Mouse (Mus musculus): ENCODE results near the gene Mios. TPM values are rescaled to one million over a fixed set of nuclear protein-coding genes. Genes with fewer than 3 reads are reported as not detected.

Mios gene
- 22.3 and 23.9 TPM in 2 replicates for polyA plus RNA-seq (2015; fragmentation: Nextera tagmentation; extraction: Ambion mirVana)

GRCm38 (mm10) chr6:8209047-8209865, at the start of gene Mios:
TSS of gene Mios (plus strand) at chr6:8209222.
- H3K4me1 ChIP-seq: 0 out of 2 replicates have a peak, but pooled peaks cover 3% of the 10 kb centered on the region
- peak within 1 kb of the TSS; percentile 91 for H3K9ac ChIP-seq
- peak within 1 kb of the TSS; percentile 96 for H3K27ac ChIP-seq
- no peaks in the 10 kb centered on the region for H3K9me3 ChIP-seq
- 0 out of 2 replicates have a peak, but pooled peaks cover 2% of the 10 kb centered on the region for H3K36me3 ChIP-seq
- ATAC-seq (ENCODE audit: insufficient number of reproducible peaks, low FRiP score, low TSS enrichment, low read depth): peak; percentile 96
- H3K4me2 ChIP-seq: peak within 1 kb of the TSS; percentile 47
- peak within 1 kb of the TSS; percentile 83 for H3K4me3 ChIP-seq
- under 1% methylated on average over 87 of the region's 90 CpGs for WGBS
- H3K27me3 ChIP-seq: no peaks in the 10 kb centered on the region

GRCm38 (mm10) chr6:8160001-8160400, 49.0 kb upstream of the Mios start:
- ATAC-seq (ENCODE audit: insufficient number of reproducible peaks, low FRiP score, low TSS enrichment, low read depth): no peak
- Histone ChIP-seq H3K4me3 (no peak overlapping the region), H3K4me1 (no peaks in the 10 kb centered on the region), H3K27me3 (no peaks in the 10 kb centered on the region), H3K9me3 (no peaks in the 10 kb centered on the region), H3K27ac (no peak overlapping the region), H3K36me3 (no peaks in the 10 kb centered on the region), H3K9ac (no peak overlapping the region), H3K4me2 (no peak overlapping the region)
- WGBS: 52% methylated on average over 2 of the region's 2 CpGs

GRCm38 (mm10) chr6:8164741-8165140, 44.3 kb upstream of the Mios start:
- Histone ChIP-seq H3K36me3 (no peaks in the 10 kb centered on the region), H3K27ac (no peak overlapping the region), H3K4me3 (no peak overlapping the region), H3K4me2 (no peak overlapping the region), H3K27me3 (no peaks in the 10 kb centered on the region), H3K9ac (no peak overlapping the region), H3K4me1 (no peaks in the 10 kb centered on the region), H3K9me3 (no peaks in the 10 kb centered on the region)
- WGBS: 28% methylated on average over 1 of the region's 1 CpGs
- ATAC-seq (ENCODE audit: insufficient number of reproducible peaks, low FRiP score, low TSS enrichment, low read depth): no peak

GRCm38 (mm10) chr6:8172101-8172500, 36.9 kb upstream of the Mios start:
- no peak overlapping the region for H3K4me3 ChIP-seq
- H3K27me3 ChIP-seq: no peaks in the 10 kb centered on the region
- 78% methylated on average over 1 of the region's 1 CpGs for WGBS
- no peak for ATAC-seq (ENCODE audit: insufficient number of reproducible peaks, low FRiP score, low TSS enrichment, low read depth)
- H3K36me3 ChIP-seq: no peaks in the 10 kb centered on the region
- H3K4me2 ChIP-seq: no peak overlapping the region
- H3K27ac ChIP-seq: no peak overlapping the region
- H3K9me3 ChIP-seq: no peaks in the 10 kb centered on the region
- no peaks in the 10 kb centered on the region for H3K4me1 ChIP-seq
- no peak overlapping the region for H3K9ac ChIP-seq

- H3K27me3 ChIP-seq: no peaks in the 10 kb centered on the region
- no peak for ATAC-seq (ENCODE audit: insufficient number of reproducible peaks, low FRiP score, low TSS enrichment, low read depth)
- no peak overlapping the region for H3K4me3 ChIP-seq
- H3K4me2 ChIP-seq: no peak overlapping the region
- no peak overlapping the region for H3K27ac ChIP-seq
- 41% methylated on average over 2 of the region's 2 CpGs for WGBS
- H3K9ac ChIP-seq: no peak overlapping the region
- H3K36me3 ChIP-seq: no peaks in the 10 kb centered on the region
- no peaks in the 10 kb centered on the region for H3K9me3 ChIP-seq
- no peaks in the 10 kb centered on the region for H3K4me1 ChIP-seq
Measured at GRCm38 (mm10) chr6:8174062-8174461, 35.0 kb upstream of the Mios start.

- Histone ChIP-seq H3K27me3 (no peaks in the 10 kb centered on the region), H3K9me3 (no peaks in the 10 kb centered on the region), H3K4me3 (no peak overlapping the region), H3K9ac (no peak overlapping the region), H3K4me2 (no peak overlapping the region), H3K36me3 (no peaks in the 10 kb centered on the region), H3K27ac (no peak overlapping the region), H3K4me1 (no peaks in the 10 kb centered on the region)
- WGBS: 95% methylated on average over 7 of the region's 7 CpGs
- ATAC-seq (ENCODE audit: insufficient number of reproducible peaks, low FRiP score, low TSS enrichment, low read depth): no peak
Measured at GRCm38 (mm10) chr6:8175346-8175745, 33.7 kb upstream of the Mios start.

GRCm38 (mm10) chr6:8176116-8176515, 32.9 kb upstream of the Mios start:
- H3K27ac ChIP-seq: no peak overlapping the region
- no peaks in the 10 kb centered on the region for H3K4me1 ChIP-seq
- no peaks in the 10 kb centered on the region for H3K9me3 ChIP-seq
- H3K36me3 ChIP-seq: no peaks in the 10 kb centered on the region
- H3K9ac ChIP-seq: no peak overlapping the region
- ATAC-seq (ENCODE audit: insufficient number of reproducible peaks, low FRiP score, low TSS enrichment, low read depth): no peak
- no peak overlapping the region for H3K4me2 ChIP-seq
- no peak overlapping the region for H3K4me3 ChIP-seq
- H3K27me3 ChIP-seq: no peaks in the 10 kb centered on the region
- 69% methylated on average over 2 of the region's 2 CpGs for WGBS

GRCm38 (mm10) chr6:8178397-8178941, 30.6 kb upstream of the Mios start:
- H3K27ac ChIP-seq: no peak overlapping the region
- H3K4me3 ChIP-seq: no peak overlapping the region
- H3K4me1 ChIP-seq: no peaks in the 10 kb centered on the region
- no peak overlapping the region for H3K9ac ChIP-seq
- H3K4me2 ChIP-seq: peak overlapping the region; percentile 7; the same call in 1 of the 2 replicates
- no peaks in the 10 kb centered on the region for H3K36me3 ChIP-seq
- ATAC-seq (ENCODE audit: insufficient number of reproducible peaks, low FRiP score, low TSS enrichment, low read depth): no peak
- no peaks in the 10 kb centered on the region for H3K27me3 ChIP-seq
- H3K9me3 ChIP-seq: no peaks in the 10 kb centered on the region
- 39% methylated on average over 10 of the region's 10 CpGs for WGBS

- Histone ChIP-seq H3K9ac (no peak overlapping the region), H3K36me3 (no peaks in the 10 kb centered on the region), H3K4me3 (no peak overlapping the region), H3K4me2 (no peak overlapping the region), H3K27me3 (no peaks in the 10 kb centered on the region), H3K4me1 (no peaks in the 10 kb centered on the region), H3K9me3 (no peaks in the 10 kb centered on the region), H3K27ac (no peak overlapping the region)
- no peak for ATAC-seq (ENCODE audit: insufficient number of reproducible peaks, low FRiP score, low TSS enrichment, low read depth)
- 96% methylated on average over 3 of the region's 3 CpGs for WGBS
Measured at GRCm38 (mm10) chr6:8188599-8189233, 20.3 kb upstream of the Mios start.

GRCm38 (mm10) chr6:8189917-8190316, 19.1 kb upstream of the Mios start:
- no peak overlapping the region for H3K27ac ChIP-seq
- no peaks in the 10 kb centered on the region for H3K27me3 ChIP-seq
- no peak overlapping the region for H3K4me3 ChIP-seq
- no peak for ATAC-seq (ENCODE audit: insufficient number of reproducible peaks, low FRiP score, low TSS enrichment, low read depth)
- H3K9me3 ChIP-seq: no peaks in the 10 kb centered on the region
- 63% methylated on average over 3 of the region's 3 CpGs for WGBS
- H3K9ac ChIP-seq: no peak overlapping the region
- H3K4me1 ChIP-seq: no peaks in the 10 kb centered on the region
- no peak overlapping the region for H3K4me2 ChIP-seq
- H3K36me3 ChIP-seq: no peaks in the 10 kb centered on the region

- H3K4me1 ChIP-seq: no peaks in the 10 kb centered on the region
- H3K9me3 ChIP-seq: 0 out of 2 replicates have a peak, but pooled peaks cover 5% of the 10 kb centered on the region
- no peak within 1 kb of the TSS for H3K27ac ChIP-seq
- H3K36me3 ChIP-seq: no peaks in the 10 kb centered on the region
- H3K4me2 ChIP-seq: no peak within 1 kb of the TSS
- H3K27me3 ChIP-seq: no peaks in the 10 kb centered on the region
- H3K4me3 ChIP-seq: no peak within 1 kb of the TSS
- no peak for ATAC-seq (ENCODE audit: insufficient number of reproducible peaks, low FRiP score, low TSS enrichment, low read depth)
- no peak within 1 kb of the TSS for H3K9ac ChIP-seq
Measured at GRCm38 (mm10) chr6:8192517-8192916, 16.5 kb upstream of the Mios start, which contains the start of gene Col28a1. TSS of gene Col28a1 (minus strand) at chr6:8192617.

GRCm38 (mm10) chr6:8209866-8210186, 804 bp downstream of the Mios start:
- Histone ChIP-seq H3K27me3 (no peaks in the 10 kb centered on the region), H3K4me3 (peak overlapping the region; percentile 83), H3K27ac (peak overlapping the region; percentile 96), H3K9ac (peak overlapping the region; percentile 91), H3K4me2 (peak overlapping the region; percentile 47), H3K9me3 (no peaks in the 10 kb centered on the region), H3K4me1 (0 out of 2 replicates have a peak, but pooled peaks cover 3% of the 10 kb centered on the region), H3K36me3 (peaks cover 6% of the 10 kb centered on the region)
- no peak for ATAC-seq (ENCODE audit: insufficient number of reproducible peaks, low FRiP score, low TSS enrichment, low read depth)
- 10% methylated on average over 10 of the region's 10 CpGs for WGBS

Measured in limb, embryonic 15.5 days (tissue).